Mouse (Mus musculus): ENCODE results near the gene Adipoq.

Gene Adipoq

DNA sequence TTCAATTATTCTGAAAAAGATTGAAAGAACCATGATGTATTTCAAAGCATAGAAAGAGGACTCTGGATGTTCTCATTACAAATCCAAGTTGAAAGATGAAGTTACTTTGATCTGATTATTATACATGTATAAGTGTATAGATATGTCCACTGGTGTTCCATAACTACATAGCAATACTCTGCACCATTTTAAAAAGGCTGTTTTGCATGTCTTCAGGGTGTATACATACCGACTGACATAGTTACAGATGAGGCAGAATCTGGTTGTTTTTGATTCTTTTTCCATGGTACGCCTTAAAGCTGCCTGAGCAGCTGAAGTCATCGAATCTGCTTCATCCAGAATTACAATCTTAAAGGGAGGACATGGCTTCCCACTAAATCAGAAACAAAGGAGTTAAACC lies 30.9 kb upstream of the Adipoq start:
- DNase-seq (ENCODE audit: low spot score), result no peak

GRCm38 (mm10) chr16:23117173-23117572 lies 29.2 kb upstream of the Adipoq start:
- DNase-seq (ENCODE audit: low spot score), result no peak

DNA sequence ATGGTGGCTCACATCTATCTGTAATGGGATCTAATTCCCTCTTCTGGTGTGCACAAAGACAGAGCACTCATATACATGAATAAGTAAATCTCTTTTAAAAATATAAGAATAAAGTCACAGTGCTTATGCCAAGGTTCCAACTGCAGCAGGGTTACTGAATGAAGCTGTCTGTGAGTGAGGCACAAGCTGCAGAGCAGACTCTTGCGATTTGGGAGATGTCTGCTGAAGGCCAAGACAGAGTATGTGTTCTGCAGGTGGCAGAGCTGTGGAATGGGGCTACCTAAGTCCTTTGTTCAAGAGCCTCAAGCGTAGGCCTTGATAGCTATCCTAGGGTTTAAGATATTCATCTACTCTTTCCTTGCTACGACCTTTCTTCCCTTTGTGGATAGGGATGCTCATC lies 23.9 kb upstream of the Adipoq start:
- no peak for DNase-seq (ENCODE audit: low spot score)

DNA sequence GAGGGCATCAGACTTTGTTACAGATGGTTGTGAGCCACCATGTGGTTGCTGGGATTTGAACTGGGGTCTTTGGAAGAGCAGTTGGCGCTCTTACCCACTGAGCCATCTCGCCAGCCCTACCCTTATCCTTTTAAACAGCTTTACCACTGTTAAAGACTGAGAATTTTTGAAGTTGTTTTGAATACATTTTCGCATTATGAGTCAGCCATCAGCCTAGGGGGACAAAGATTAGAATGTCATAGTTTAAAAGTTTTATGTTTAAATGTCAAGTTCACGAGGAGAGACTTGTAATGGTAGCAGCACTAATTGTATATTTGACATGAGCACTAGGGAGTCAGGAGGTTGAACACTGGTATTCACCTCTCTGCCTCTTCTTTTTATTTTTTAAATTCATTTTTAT lies 23.2 kb upstream of the Adipoq start:
- no peak for DNase-seq (ENCODE audit: low spot score)

DNA sequence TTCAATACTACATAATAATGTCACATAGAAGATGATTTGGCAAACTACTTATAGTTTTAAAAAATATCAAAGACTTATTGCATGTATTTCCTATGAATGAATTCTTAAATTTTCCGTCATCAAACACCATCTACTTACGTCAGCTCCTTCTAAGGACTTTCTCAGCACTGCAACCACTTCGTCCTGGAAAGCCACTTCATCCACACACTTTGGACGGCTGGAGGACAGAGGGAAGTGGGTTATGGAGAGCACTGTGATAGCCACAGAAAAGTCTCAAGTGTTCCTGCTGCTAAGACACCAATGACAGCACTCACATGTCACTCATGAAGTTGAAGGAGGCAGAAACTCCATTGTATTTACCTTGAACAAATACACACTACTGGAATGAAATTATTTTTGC lies 21.9 kb upstream of the Adipoq start:
- DNase-seq (ENCODE audit: low spot score), result no peak

- DNase-seq (ENCODE audit: low spot score), result no peak
Measured at GRCm38 (mm10) chr16:23127311-23127672, 19.0 kb upstream of the Adipoq start.

GRCm38 (mm10) chr16:23127673-23128375 lies 18.5 kb upstream of the Adipoq start, which contains the start of gene Rfc4:
Rfc4 (minus strand) TSS chr16:23127737.
- peak; percentile 95 for DNase-seq (ENCODE audit: low spot score)

GRCm38 (mm10) chr16:23130303-23130702 lies 16.0 kb upstream of the Adipoq start:
- no peak for DNase-seq (ENCODE audit: low spot score)

GRCm38 (mm10) chr16:23132336-23132735 lies 14.0 kb upstream of the Adipoq start:
- DNase-seq (ENCODE audit: low spot score), result no peak

GRCm38 (mm10) chr16:23135421-23136149 lies 10.8 kb upstream of the Adipoq start:
- DNase-seq (ENCODE audit: low spot score), result peak; percentile 84

GRCm38 (mm10) chr16:23136406-23136970 lies 9.8 kb upstream of the Adipoq start:
- DNase-seq (ENCODE audit: low spot score), result no peak

DNA sequence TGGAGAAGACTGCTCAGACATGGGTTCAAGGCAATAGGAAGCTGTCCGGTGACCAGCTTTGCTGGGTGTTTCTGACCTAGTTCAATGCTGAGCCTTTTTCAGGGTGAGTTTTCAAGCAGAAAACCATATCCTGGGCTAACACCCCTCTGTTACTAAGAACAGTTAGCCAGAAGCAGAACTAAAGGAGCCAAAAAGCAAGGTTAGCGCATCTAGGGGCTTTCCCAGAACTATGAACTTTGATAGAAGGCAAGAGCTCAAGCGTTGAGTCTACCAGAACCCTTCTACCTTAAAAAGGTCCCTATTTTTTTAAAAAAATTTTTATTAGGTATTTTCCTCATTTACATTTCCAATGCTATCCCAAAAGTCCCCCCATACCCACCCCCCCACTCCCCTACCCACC lies 5.4 kb upstream of the Adipoq start:
- no peak for DNase-seq (ENCODE audit: low spot score)

DNA sequence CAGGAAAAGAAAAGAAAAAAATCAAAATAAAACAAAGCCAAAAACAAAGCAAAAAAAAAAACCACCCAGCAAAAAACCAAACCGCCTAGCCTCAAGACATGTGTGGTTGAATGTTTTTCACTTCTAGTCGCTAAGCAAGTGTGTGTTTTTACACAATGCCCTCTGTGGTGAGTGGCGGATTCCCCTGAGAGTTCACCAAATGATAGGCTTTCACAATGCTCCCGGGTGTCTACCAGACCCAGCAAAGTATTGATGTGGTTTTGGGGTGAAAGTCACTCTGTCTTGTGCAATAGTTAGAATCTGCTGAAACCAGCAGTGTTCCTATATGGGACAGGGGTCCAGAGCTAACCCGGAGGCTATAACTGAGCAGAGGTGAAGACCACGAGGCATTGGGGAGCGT lies 2.0 kb upstream of the Adipoq start:
- DNase-seq (ENCODE audit: low spot score), result no peak

DNA sequence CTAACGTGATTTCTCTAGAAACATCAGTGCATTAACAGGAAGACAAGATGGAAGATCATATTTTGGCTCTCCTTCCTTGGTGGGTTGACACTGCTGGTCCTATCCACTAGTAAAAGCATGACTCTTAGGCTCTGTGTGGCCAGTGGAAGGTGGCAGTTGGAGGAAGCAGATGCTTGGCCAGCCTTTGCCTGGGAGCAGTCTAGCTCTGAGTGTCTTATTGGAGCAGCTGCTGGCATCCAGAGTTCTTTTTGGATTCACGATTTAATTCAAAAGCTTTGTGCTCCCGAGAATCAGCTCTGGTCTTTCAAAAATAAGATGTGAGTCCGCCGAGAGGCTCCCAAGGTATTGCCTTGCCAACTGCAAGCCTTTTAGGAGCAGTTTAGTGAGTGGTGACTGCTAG lies 1.1 kb upstream of the Adipoq start:
- no peak for DNase-seq (ENCODE audit: low spot score)

DNA sequence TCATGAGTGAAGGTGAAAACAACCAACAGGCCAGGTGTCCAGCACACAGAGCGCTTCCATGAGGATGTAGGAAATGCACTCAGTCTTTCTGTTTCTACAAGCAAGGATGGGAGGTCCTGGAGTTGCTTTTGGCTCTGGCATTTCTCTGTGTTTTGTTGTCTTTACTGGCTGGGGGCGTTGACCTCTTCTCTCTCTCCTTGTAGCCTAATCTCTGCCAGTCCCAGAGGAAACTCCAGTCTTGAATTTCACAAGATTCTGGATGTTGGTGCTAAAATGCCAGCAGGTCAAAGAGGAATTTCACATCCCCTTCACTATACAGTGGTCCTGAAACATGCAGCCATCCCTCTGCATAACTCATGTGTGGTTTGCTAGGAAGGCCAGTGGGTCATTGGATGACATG lies 2.6 kb downstream of the Adipoq start:
- DNase-seq (ENCODE audit: low spot score), result no peak

DNA sequence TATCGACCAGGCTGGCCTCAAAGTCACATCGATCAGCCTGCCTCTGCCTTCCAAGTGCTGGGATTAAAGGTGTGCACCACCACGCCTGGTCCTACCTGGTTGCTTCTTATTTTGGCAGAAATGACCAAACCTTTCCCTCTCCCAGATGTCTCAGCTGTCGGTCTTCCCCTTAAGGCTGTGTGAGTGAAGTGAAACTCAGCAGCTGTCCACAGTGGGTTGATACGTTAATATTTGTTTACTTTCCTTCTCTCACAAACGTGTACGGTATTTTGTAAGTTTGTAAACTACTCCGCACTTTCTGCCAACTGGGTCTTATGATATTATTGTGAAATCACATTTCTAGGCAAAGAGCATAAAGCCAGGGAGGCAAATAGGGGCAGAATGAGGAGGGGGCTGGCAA lies 3.1 kb downstream of the Adipoq start:
- DNase-seq (ENCODE audit: low spot score), result no peak

GRCm38 (mm10) chr16:23151423-23151822 lies 5.1 kb downstream of the Adipoq start:
- peak; percentile 54 for DNase-seq (ENCODE audit: low spot score)

- DNase-seq (ENCODE audit: low spot score), result no peak
Measured at GRCm38 (mm10) chr16:23154261-23154660, 7.9 kb downstream of the Adipoq start.

- DNase-seq (ENCODE audit: low spot score), result no peak
Measured at GRCm38 (mm10) chr16:23157013-23157412, 10.7 kb downstream of the Adipoq start.

DNA sequence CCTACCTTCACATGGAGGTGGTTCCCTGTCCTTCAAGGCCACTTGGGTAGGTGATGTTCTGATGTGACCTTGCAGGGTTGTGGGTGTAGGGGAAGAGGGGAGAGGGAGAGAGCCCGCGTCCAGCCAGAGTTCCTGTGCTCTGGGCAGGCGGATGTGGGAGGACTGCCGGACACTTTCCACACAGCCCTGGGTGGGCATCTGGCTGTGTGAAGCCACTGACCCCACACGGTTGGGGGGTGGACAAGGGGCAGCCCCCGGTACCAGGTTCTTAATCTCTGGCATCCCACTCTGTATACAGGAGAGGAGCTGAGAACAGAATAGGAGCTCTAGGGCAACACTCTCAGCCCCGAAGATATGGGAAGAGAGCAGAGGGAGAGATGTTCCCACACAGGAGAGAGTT lies 12.0 kb downstream of the Adipoq start:
- DNase-seq (ENCODE audit: low spot score), result no peak

DNA sequence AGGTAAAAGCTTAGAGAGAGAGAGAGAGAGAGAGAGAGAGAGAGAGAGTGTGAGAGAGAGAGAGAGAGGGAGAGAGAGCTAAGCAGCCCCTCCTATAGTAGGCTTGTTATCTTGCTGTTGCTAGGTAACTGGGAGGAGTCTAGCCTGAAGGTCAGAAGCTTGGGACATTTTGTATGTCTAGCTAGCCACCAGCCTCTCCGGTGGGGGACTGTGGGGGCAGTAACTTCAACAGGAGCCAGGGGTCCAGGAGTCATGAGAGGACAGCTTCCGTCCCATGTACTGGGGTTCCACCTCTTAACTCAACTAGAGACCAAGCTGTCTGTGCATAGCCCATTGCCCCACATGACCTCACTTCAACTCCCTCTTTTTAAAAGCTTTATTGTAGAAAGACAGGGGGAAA lies 12.6 kb downstream of the Adipoq start:
- DNase-seq (ENCODE audit: low spot score), result no peak

DNA sequence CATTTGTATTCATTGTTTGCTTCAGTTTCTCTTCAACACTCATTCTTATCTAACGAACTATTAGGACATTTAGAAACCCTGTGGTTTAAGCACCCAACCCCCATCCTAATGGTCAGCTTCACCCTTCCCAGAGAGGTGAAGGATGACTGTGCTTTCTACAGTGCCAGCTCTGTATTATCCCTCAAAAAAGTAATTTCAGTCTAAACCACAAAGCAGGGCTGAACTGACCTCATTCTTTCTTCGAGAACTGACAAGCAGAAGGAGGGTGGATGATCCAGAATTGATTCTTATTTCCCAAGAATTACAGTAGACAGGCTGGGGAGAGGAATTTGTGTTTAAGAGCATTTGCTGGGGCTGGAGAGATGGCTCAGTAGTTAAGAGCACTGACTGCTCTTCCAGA lies 13.4 kb downstream of the Adipoq start:
- no peak for DNase-seq (ENCODE audit: low spot score)

GRCm38 (mm10) chr16:23162116-23162515 lies 15.8 kb downstream of the Adipoq start:
- no peak for DNase-seq (ENCODE audit: low spot score)

GRCm38 (mm10) chr16:23164443-23164842 lies 18.1 kb downstream of the Adipoq start:
- no peak for DNase-seq (ENCODE audit: low spot score)

Data from embryo, embryonic 10.5 days (tissue).